Mouse (Mus musculus) thymus, adult 2 months (tissue): ENCODE data around the gene Ccdc61. TPM values are rescaled to one million over a fixed set of nuclear protein-coding genes. Genes with fewer than 3 reads are reported as not detected.
A peak's percentile ranks its signal among the peaks of the same experiment; 100 is the strongest.

Experiments used
- DNase-seq: peaks from one replicate; pipeline ENCODE4 v3.0.0; 2021
- H3K27ac ChIP-seq: fragments of 200-500 bp; 2 replicates; pipeline ENCODE4 v1.5.1; 2012; ENCODE audit warnings: low read length, control low read depth; ENCODE audit not compliant: control insufficient read depth, insufficient read depth
- H3K27me3 ChIP-seq: fragments of 200-500 bp; 2 replicates; pipeline ENCODE4 v1.6.1; 2012; ENCODE audit warnings: mild to moderate bottlenecking, low read length, moderate library complexity, mixed read lengths; ENCODE audit not compliant: control insufficient read depth, insufficient read depth
- H3K36me3 ChIP-seq: fragments of 200-500 bp; 2 replicates; pipeline ENCODE4 v1.6.1; 2012; ENCODE audit warnings: mild to moderate bottlenecking, low read length, moderate library complexity; ENCODE audit not compliant: control insufficient read depth, insufficient read depth
- H3K4me1 ChIP-seq: fragments of 200-500 bp; replicated peaks from 2 replicates; pipeline ENCODE4 v1.6.1; 2012; ENCODE audit warnings: low read length; ENCODE audit not compliant: control insufficient read depth, insufficient read depth
- H3K4me3 ChIP-seq: fragments of 200-500 bp; 2 replicates; pipeline ENCODE4 v1.5.1; 2012; ENCODE audit warnings: mild to moderate bottlenecking, low read length, control low read depth, moderate library complexity; ENCODE audit not compliant: control insufficient read depth, insufficient read depth
- CTCF ChIP-seq: fragments of 200-500 bp; IDR thresholded peaks from 2 replicates; pipeline ENCODE4 v1.5.1; 2012; ENCODE audit warnings: mild to moderate bottlenecking, control low read depth, low read length, moderate library complexity, borderline replicate concordance; ENCODE audit not compliant: control insufficient read depth, poor library complexity, insufficient read depth; ENCODE audit errors: extremely low read depth
- POLR2A ChIP-seq: fragments of 200-500 bp; IDR thresholded peaks from 2 replicates; pipeline ENCODE4 v1.6.1; 2012; ENCODE audit warnings: mild to moderate bottlenecking, low read length, control low read depth, moderate library complexity; ENCODE audit not compliant: control insufficient read depth, poor library complexity, insufficient read depth; ENCODE audit errors: extremely low read depth
- WGBS: fragments of 180-500 bp; shearing (Covaris S2); methylation state at CpG from one replicate; pipeline ENCODE4 v1.1.7; 2018; 5-methylcytosine and 5-hydroxymethylcytosine counted together
- polyA plus RNA-seq: library from polyadenylated mRNA; depleted of rRNA; stranded (reverse); fragments of >200 nt; gene quantifications from 2 replicates; pipeline ENCODE4 v1.2.3, GENCODE M21; 2012; rRNA removed

The Ccdc61 gene
- 56.5 and 67.1 TPM in 2 replicates for polyA plus RNA-seq

GRCm38 (mm10) chr7:18910241-18910831 is at the start of gene Ccdc61:
Ccdc61 (minus strand) TSS chr7:18910415.
- no peaks in the 10 kb centered on the region for H3K36me3 ChIP-seq
- peak within 1 kb of the TSS; percentile 62 for H3K4me3 ChIP-seq
- TF ChIP-seq POLR2A (peak; percentile 78), CTCF (no peak)
- H3K27ac ChIP-seq = peak within 1 kb of the TSS; percentile 12; the same call in 1 of the 2 replicates
- peaks cover 7% of the 10 kb centered on the region for H3K4me1 ChIP-seq
- WGBS = under 1% methylated on average over 33 of the region's 33 CpGs
- DNase-seq = peak; percentile 97
- H3K27me3 ChIP-seq = no peaks in the 10 kb centered on the region

DNA sequence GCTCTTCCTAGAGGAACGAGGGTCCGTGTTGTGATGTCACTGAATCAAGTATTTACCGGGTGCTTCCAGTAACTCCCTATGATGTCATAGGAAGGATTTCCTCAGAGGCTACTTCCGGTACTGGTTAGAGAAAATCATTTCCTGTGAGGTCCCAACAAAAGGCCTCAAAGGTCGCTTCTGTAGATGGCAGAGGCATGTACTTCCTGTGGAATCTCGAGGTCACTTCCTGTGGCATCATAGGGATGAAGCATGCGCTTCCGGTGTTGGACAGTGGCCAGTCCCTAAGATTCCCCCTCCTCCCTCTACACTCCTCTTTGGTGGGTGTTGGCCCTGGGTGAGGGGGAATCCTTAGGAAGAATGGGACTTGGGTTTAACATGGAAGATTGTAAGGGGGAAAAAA is 49.2 kb upstream of the Ccdc61 start:
- Histone ChIP-seq H3K36me3 (no peaks in the 10 kb centered on the region), H3K27ac (no peak overlapping the region), H3K4me3 (no peak overlapping the region), H3K4me1 (peaks cover 5% of the 10 kb centered on the region; the same call in 1 of the 2 replicates), H3K27me3 (peaks cover 25% of the 10 kb centered on the region; the same call in 1 of the 2 replicates)
- DNase-seq = no peak
- TF ChIP-seq CTCF = no peak
- TF ChIP-seq POLR2A = no peak
- WGBS = 22% methylated on average over 8 of the region's 8 CpGs

GRCm38 (mm10) chr7:18958384-18958766 is 48.2 kb upstream of the Ccdc61 start:
- no peaks in the 10 kb centered on the region for H3K36me3 ChIP-seq
- no peak for DNase-seq
- peak overlapping the region; percentile 11; the same call in 1 of the 2 replicates for H3K4me3 ChIP-seq
- H3K27ac ChIP-seq = no peak overlapping the region
- TF ChIP-seq CTCF (no peak), POLR2A (no peak)
- peaks cover 24% of the 10 kb centered on the region; the same call in 1 of the 2 replicates for H3K27me3 ChIP-seq
- 5% methylated on average over 21 of the region's 21 CpGs for WGBS
- H3K4me1 ChIP-seq = peaks cover 5% of the 10 kb centered on the region; the same call in 1 of the 2 replicates

- TF ChIP-seq POLR2A (no peak), CTCF (no peak)
- H3K4me3 ChIP-seq = peak overlapping the region; percentile 11; the same call in 1 of the 2 replicates
- H3K4me1 ChIP-seq = peaks cover 5% of the 10 kb centered on the region; the same call in 1 of the 2 replicates
- H3K36me3 ChIP-seq = no peaks in the 10 kb centered on the region
- DNase-seq = no peak
- whole genome bisulfite sequencing = 2% methylated on average over 104 of the region's 107 CpGs
- H3K27me3 ChIP-seq = peaks cover 20% of the 10 kb centered on the region; the same call in 1 of the 2 replicates
- H3K27ac ChIP-seq = no peak overlapping the region
These were observed 47.6 kb upstream of the Ccdc61 start for GRCm38 (mm10) chr7:18957569-18958383.

DNA sequence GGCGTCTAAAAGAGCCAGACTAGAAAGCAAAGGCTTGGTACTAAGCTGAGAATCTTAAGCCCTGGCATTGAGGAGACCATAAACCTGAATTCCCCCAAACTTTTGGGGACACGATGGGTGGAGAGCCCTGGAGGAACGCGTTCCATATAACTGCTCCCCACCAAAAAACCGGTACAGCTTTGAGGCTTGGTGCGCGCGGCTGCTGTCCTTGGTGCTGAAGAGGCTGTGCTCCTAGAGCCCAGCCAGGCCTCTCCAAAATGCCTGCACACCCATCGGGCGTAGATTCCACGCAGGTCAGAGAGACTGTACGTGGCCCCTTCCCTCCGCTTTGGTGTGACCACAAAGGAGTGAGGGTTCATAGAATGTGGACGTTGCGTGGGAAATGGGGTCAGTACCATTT is 41.2 kb upstream of the Ccdc61 start:
- Histone ChIP-seq H3K27ac (no peak overlapping the region), H3K4me3 (no peak overlapping the region), H3K27me3 (no peaks in the 10 kb centered on the region; the same call in 1 of the 2 replicates), H3K4me1 (peaks cover 2% of the 10 kb centered on the region), H3K36me3 (no peaks in the 10 kb centered on the region)
- WGBS = 18% methylated on average over 15 of the region's 15 CpGs
- TF ChIP-seq POLR2A = no peak
- no peak for TF ChIP-seq CTCF
- peak; percentile 31 for DNase-seq

DNA sequence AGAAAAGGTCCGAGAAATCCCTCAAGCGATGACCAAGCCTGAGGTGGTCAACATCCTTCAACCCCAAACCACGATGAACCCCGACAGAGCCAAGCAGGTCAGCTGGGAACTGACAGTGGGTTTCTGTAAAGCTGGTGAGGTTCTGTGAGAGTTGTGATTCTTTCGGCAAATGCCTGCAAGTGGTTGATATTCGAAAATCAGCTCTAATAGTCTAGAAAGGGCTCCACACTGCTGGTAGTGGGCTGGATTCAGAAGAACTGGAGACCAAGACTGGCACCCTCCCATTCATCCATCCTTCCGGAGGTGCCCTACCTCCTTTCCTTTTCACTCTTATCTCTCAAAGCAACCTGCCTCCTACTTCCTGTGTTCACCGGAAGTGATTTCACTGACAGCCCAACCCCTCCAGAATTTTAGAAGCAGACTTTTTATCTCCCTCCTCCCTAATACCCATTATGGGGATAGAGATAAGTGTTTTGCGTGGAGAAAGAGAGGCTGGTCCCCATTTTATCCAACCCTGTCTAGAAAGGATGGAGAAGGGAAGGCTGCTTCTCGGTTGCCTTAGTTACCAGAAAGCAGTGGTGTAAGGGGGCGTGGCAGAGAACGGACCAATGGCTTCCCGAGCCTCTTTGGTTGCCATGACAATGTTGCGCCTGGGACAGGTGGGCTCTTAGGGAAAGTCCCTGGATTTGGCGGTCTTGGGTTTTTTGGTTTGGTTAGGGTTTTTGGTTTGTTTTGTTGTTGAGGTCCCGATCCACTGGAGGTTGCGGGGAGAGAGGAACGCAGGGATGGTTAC is 40.5 kb upstream of the Ccdc61 start:
- H3K4me1 ChIP-seq = peaks cover 2% of the 10 kb centered on the region
- no peak overlapping the region for H3K4me3 ChIP-seq
- no peaks in the 10 kb centered on the region for H3K36me3 ChIP-seq
- no peak for DNase-seq
- WGBS = 15% methylated on average over 18 of the region's 18 CpGs
- no peaks in the 10 kb centered on the region; the same call in 1 of the 2 replicates for H3K27me3 ChIP-seq
- no peak for TF ChIP-seq POLR2A
- TF ChIP-seq CTCF = no peak
- no peak overlapping the region for H3K27ac ChIP-seq
